Mouse (Mus musculus) bone marrow, adult 2 months (tissue): ENCODE results near the gene Podxl2. TPM values are rescaled to one million over a fixed set of nuclear protein-coding genes. Genes with fewer than 3 reads are reported as not detected.

Source experiments
- H3K27ac ChIP-seq: fragments of 200-500 bp; 2 replicates; pipeline ENCODE4 v1.5.1; 2012; ENCODE audit warnings: low read depth, mild to moderate bottlenecking, control low read depth, inconsistent platforms, low read length; ENCODE audit not compliant: control insufficient read depth, poor library complexity, insufficient read depth
- H3K4me1 ChIP-seq: fragments of 200-500 bp; 2 replicates; pipeline ENCODE4 v1.6.1; 2011; ENCODE audit warnings: low read length; ENCODE audit not compliant: control insufficient read depth, insufficient read depth
- H3K4me3 ChIP-seq: fragments of 200-500 bp; replicated peaks from 2 replicates; pipeline ENCODE3; 2011; ENCODE audit warnings: mild to moderate bottlenecking, low read depth, low read length, control low read depth; ENCODE audit not compliant: control insufficient read depth
- CTCF ChIP-seq: fragments of 200-500 bp; IDR thresholded peaks from 2 replicates; pipeline ENCODE4 v1.5.1; 2011; ENCODE audit warnings: low read length, control low read depth; ENCODE audit not compliant: control insufficient read depth, insufficient read depth
- POLR2A ChIP-seq: fragments of 200-500 bp; IDR thresholded peaks from 2 replicates; pipeline ENCODE4 v1.6.1; 2011; ENCODE audit warnings: low read depth, mild to moderate bottlenecking, control low read depth, low read length, borderline replicate concordance; ENCODE audit not compliant: control insufficient read depth
- WGBS: fragments of 180-500 bp; shearing (Covaris S2); methylation state at CpG from one replicate; pipeline ENCODE4 v1.1.7; 2018; 5-methylcytosine and 5-hydroxymethylcytosine counted together
- polyA plus RNA-seq: library from polyadenylated mRNA; stranded (reverse); fragments of >200 nt; gene quantifications from 2 replicates; pipeline ENCODE4 v1.2.4, GENCODE M21; 2011; ENCODE audit warnings: low replicate concordance; ENCODE audit not compliant: missing spikeins, insufficient read depth, insufficient read length

The Podxl2 gene
- polyA plus RNA-seq, 1 experiment, result 2.5 TPM

DNA sequence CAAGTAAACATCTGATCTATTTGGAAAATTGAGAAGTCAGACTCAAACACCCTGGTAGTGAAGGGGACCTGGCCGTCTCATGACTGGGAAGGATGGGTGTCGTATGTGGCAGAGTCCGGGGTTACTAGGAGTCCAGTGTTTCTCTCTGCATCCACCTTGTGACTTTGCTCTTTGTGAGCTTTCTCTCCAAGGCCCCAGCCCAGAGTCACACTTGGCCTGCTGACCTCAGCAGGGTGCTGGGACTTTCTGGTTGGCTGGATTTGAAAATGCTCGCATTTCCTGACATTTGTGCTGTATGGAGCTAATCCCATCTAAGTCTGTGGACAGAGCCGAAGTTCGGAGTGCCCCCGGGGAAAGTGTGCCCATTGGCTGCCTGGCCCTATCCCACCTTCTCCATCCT is 30.2 kb upstream of the Podxl2 start:
- 93% methylated on average over 7 of the region's 7 CpGs for WGBS
- Histone ChIP-seq H3K4me1 (peaks cover 4% of the 10 kb centered on the region; the same call in 1 of the 2 replicates), H3K4me3 (no peak overlapping the region), H3K27ac (no peak overlapping the region)
- TF ChIP-seq CTCF, result no peak
- no peak for TF ChIP-seq POLR2A

DNA sequence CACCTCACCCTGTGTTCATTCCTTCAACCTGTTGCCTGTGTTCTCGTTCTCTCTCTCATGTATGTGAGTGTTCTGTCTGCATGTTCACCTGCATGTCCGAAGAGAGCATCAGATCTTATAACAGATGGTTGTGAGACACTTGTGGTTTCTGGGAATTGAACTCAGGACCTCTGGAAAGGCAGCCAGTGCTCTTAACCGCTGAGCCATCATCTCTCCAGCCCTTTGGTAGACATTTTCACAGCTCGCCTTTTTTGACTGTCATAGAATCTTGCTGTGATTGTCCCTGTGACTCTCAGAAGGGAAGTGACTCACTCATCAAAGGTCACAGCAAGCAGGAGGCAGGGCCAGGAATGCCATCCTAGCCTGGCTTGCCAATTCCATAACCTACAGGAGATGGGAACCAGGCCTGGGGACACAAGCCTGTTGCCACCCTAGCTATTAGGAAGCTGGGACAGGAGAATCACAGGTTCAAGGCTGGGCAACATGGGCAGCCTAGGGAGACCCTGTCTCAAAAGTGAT is 29.7 kb upstream of the Podxl2 start:
- Histone ChIP-seq H3K4me1 (peaks cover 4% of the 10 kb centered on the region; the same call in 1 of the 2 replicates), H3K27ac (no peak overlapping the region), H3K4me3 (no peak overlapping the region)
- WGBS, result 85% methylated on average over 4 of the region's 4 CpGs
- no peak for TF ChIP-seq CTCF
- TF ChIP-seq POLR2A, result no peak

DNA sequence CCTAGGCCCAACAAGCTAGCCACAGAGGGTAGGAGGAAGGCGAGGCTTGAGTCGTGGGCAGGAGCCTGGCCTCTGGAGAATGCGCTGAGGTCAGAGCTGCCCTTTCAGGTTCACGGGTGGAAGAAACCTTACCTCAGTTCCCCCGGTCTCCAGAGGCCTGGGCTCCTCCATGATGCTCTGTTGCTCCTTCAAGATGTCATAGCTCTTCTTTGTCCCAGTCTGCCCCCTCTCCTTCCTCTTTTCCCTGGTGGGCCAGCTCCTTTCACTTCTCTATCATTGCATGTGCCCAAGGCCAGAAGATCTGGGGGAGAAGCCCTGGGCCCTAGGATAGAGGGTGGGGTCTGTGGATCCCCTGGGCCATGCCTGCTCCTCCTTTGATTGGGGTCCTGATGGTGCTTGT is 28.9 kb upstream of the Podxl2 start:
- 48% methylated on average over 5 of the region's 5 CpGs for WGBS
- TF ChIP-seq CTCF, result no peak
- no peak for TF ChIP-seq POLR2A
- H3K4me1 ChIP-seq, result peaks cover 4% of the 10 kb centered on the region; the same call in 1 of the 2 replicates
- peak overlapping the region; percentile 90 for H3K4me3 ChIP-seq
- peak overlapping the region; percentile 23; the same call in 1 of the 2 replicates for H3K27ac ChIP-seq

DNA sequence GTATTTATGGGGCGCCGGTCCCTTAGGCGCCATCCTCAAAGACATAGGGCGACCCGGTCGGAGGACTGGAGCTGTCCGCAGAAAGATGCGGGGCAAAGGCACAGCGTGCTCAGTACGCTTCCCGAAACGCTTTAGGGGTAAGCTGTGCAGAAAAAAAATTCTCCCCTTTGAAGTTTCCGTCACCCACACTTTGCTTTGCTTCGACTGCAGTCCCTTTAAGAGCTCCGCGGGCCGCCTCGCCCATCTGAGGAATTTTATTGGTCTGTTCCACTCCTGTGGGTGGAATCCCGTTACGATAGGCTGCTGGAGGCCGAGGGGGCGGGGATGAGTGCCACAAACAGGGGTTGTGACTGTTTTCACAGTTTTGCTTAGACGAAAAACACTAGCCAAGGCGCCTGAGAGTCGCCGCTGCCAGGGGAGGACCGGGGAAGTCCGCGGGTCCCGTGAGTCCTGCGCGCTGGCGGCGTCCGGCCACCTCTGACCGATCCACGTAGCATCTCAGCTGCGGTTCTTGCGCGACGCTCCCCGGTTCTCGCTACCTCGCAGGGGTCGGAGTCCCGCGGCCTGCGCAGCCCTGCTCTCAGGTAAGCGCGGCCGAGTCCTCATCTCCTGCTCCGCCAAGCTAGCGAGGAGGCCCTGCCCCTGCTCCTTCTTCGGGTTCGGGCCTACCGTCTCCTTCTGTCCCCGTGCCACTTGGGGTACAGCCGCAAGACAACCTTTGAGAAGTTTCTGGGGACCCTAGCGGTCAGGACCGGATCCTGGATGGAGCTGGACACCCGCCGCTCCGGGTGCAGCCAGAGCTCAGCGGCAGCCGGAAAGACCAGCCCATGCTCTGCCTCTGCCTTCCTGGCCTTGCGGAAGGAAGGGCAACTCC is 27.3 kb upstream of the Podxl2 start, which contains the start of gene Tpra1:
Gene Tpra1 (plus strand): TSS at position 305 of the 874 bp plus-strand sequence.
- TF ChIP-seq CTCF, result peak; percentile 10; the same call in 1 of the 2 replicates
- TF ChIP-seq POLR2A, result peak; percentile 44; the same call in 1 of the 2 replicates
- peak within 1 kb of the TSS; percentile 96 for H3K27ac ChIP-seq
- peak within 1 kb of the TSS; percentile 90 for H3K4me3 ChIP-seq
- WGBS, result under 1% methylated on average over 66 of the region's 66 CpGs
- peaks cover 4% of the 10 kb centered on the region; the same call in 1 of the 2 replicates for H3K4me1 ChIP-seq

DNA sequence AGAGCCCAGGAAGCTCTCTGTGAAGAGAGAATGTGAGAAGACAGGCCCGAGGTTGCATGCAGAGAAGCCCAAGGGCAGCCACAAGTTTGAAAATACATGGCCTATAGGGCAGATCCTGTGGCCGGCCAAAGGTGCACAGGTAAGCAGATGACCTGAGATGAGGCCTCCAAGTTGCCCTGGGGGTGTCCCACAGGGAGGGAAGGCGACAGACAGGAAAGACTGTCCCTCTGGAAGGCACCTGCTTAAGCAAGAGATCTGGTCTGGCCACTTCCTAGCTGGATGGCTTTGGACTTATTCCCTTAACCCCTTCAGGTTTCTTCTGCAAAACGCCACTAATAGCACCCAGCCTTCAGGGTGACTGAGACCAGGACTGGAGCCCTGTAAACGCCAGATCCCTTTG is 26.6 kb upstream of the Podxl2 start:
- peaks cover 3% of the 10 kb centered on the region; the same call in 1 of the 2 replicates for H3K4me1 ChIP-seq
- H3K4me3 ChIP-seq, result peak overlapping the region; percentile 90
- TF ChIP-seq CTCF, result no peak
- no peak for TF ChIP-seq POLR2A
- peak overlapping the region; percentile 96 for H3K27ac ChIP-seq
- WGBS, result 3% methylated on average over 5 of the region's 5 CpGs

DNA sequence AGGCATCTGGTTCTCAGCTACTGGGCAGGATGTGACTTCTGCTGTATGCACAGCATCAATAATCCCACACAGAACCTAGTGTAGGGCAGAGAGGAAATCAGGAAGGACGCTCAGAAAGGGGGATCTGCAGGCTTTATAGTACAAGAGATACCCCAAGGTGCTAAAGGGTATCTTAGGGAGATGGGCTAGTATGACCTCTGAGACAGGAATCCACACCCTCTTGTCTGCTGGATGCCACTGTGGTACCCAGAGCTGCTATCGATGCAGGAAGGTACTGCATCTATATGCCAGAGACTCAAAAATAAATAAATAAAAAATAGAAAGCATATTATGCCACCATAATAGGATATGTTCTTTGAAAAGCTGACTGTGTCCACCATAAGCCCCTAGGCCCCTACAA is 24.8 kb upstream of the Podxl2 start:
- Histone ChIP-seq H3K4me3 (no peak overlapping the region), H3K27ac (no peak overlapping the region), H3K4me1 (peaks cover 3% of the 10 kb centered on the region; the same call in 1 of the 2 replicates)
- 91% methylated on average over 2 of the region's 2 CpGs for WGBS
- no peak for TF ChIP-seq CTCF

DNA sequence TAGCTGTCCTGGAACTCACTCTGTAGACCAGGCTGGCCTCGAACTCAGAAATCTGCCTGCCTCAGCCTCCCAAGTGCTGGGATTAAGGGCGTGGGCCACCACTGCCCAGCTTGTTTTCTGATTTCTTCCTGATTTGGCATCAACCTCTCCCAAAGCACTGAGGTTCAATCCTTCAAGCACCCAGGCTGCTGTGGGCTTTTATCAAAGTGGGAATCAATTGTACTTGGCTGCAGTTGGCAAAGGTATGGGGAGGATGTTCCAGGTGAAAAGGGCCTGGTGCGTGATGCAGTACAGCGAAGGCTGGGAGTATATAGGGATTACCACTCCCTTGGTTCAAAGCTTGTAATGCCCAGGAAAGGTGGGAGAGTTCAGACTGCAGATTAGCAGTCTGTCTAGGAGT is 24.2 kb upstream of the Podxl2 start:
- H3K27ac ChIP-seq, result no peak overlapping the region
- WGBS, result 52% methylated on average over 4 of the region's 4 CpGs
- peaks cover 3% of the 10 kb centered on the region; the same call in 1 of the 2 replicates for H3K4me1 ChIP-seq
- H3K4me3 ChIP-seq, result no peak overlapping the region
- no peak for TF ChIP-seq POLR2A
- TF ChIP-seq CTCF, result no peak

DNA sequence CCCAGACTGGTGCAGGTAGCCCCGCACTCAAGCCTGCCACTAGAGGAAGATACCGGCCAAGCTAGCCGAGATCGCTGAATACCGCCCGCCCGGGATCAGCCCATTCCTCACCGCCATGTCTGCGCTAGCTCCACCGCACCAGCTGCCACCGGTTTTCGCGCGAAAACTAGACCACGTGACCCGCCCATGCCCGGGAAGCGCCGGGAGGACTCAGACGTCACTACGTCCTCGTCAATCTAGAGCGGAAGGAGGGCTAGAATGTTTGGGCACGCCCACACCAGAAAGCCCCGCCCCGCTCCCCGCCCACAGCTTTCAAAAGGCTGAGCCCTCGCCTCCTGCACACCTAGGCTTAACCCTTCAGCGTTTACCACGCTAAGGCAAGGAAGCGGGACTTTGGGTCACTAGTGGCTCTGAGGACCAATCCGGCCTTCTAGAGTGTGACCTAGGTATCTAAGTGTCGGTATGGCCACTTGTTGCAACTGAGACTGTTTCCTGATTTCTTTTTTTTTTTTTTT is 23.7 kb upstream of the Podxl2 start, which contains the start of gene Mcm2:
Gene Mcm2 (minus strand): TSS at position 247 of the 515 bp plus-strand sequence.
- Histone ChIP-seq H3K4me1 (peaks cover 1% of the 10 kb centered on the region; the same call in 1 of the 2 replicates), H3K4me3 (peak within 1 kb of the TSS; percentile 82)
- under 1% methylated on average over 33 of the region's 33 CpGs for WGBS

More for the DNA sequence above, 23.7 kb upstream of the Podxl2 start, which contains the start of gene Mcm2:
- peak within 1 kb of the TSS; percentile 16; the same call in 1 of the 2 replicates for H3K27ac ChIP-seq
- no peak for TF ChIP-seq CTCF
- TF ChIP-seq POLR2A, result peak; percentile 71; the same call in 1 of the 2 replicates
